Mouse (Mus musculus) neural tube, embryonic 12.5 days (tissue): ENCODE data around the gene Sept3. TPM values are rescaled to one million over a fixed set of nuclear protein-coding genes. Genes with fewer than 3 reads are reported as not detected.

ENCODE experiments used
- ATAC-seq: fragments of 200-750 bp; cut with Nextera tagmentation; 2 replicates; pipeline ENCODE4 v1.8.0; 2017; ENCODE audit warnings: low read depth, mild to moderate bottlenecking, moderate TSS enrichment, moderate library complexity; ENCODE audit not compliant: low FRiP score
- H3K27ac ChIP-seq: fragments of 300-500 bp; sonication (generic); 2 replicates; pipeline ENCODE4 v1.5.1; 2016
- H3K27me3 ChIP-seq: fragments of 300-500 bp; sonication (generic); replicated peaks from 2 replicates; pipeline ENCODE4 v1.6.1; 2016; ENCODE audit warnings: mild to moderate bottlenecking
- H3K36me3 ChIP-seq: fragments of 300-500 bp; sonication (generic); 2 replicates; pipeline ENCODE4 v1.6.1; 2016; ENCODE audit warnings: mild to moderate bottlenecking
- H3K4me1 ChIP-seq: fragments of 300-500 bp; sonication (generic); 2 replicates; pipeline ENCODE4 v1.6.1; 2016
- H3K4me2 ChIP-seq: fragments of 300-500 bp; sonication (generic); replicated peaks from 2 replicates; pipeline ENCODE4 v1.6.1; 2016; ENCODE audit warnings: mild to moderate bottlenecking
- H3K4me3 ChIP-seq: fragments of 300-500 bp; sonication (generic); 2 replicates; pipeline ENCODE4 v1.5.1; 2016
- H3K9ac ChIP-seq: fragments of 300-500 bp; sonication (generic); 2 replicates; pipeline ENCODE4 v1.6.1; 2016; ENCODE audit warnings: mild to moderate bottlenecking
- H3K9me3 ChIP-seq: fragments of 300-500 bp; sonication (generic); 2 replicates; pipeline ENCODE4 v1.6.1; 2016; ENCODE audit warnings: mild to moderate bottlenecking
- WGBS: fragments of 180-500 bp; shearing (Covaris S2); methylation state at CpG from one replicate; pipeline ENCODE4 v1.1.7; 2016; 5-methylcytosine and 5-hydroxymethylcytosine counted together
- polyA plus RNA-seq: library from polyadenylated mRNA; unstranded; fragments of >200 nt; fragmentation: Nextera tagmentation; extraction: Ambion mirVana; gene quantifications from 2 replicates; pipeline ENCODE4 v1.2.1, GENCODE M21; 2016

Gene Sept3
- polyA plus RNA-seq, 1 experiment from 2014 or later, result 268 TPM

DNA sequence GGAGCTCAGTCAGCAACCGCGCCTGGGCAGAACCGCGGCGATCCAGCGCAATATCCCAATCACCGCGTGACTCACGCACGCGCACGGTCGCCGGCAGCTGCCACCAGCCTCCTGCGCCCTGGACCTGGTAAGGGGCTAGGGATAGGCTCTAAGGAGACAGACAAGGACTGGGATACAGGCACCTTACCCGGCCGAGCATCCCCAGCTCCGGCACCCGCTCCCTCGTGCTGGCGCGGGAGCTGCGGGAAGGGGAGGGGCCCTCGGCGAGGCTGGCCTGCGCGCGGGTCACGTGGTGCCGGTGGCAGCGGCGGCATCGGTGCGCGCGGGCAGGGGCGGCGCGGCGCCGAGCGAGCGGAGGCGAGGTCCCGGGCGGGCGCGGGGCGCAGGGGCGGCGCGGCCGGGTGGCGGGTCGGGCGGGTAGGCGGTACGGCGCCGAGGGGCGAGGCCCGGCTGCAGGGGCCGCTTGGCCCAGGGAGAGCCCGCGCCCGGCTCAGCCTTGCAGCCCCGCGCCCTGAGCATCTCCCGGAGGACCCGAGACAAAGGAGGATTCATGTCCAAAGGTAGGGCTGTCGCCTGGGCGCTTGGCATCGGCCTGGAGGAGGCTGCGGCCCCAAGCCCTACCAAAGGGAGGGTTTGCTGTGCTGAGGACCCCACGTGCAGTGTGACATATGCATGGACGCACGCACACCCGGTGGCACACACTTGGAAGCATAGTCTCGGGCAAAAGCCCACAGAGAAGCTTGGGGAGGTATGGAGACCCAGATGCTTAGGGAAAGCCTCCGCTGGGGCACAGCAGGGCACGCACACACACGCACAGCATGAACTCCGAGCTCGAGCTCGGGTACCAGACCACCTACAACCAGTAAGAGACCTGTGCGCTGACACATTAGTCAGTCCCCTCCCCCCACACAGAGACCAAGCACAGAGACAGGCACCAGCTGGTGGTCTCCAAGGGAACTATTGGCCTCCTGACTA, 521 bp downstream of the Sept3 start:
- Histone ChIP-seq H3K9me3 (no peaks in the 10 kb centered on the region), H3K27ac (peak overlapping the region; percentile 94), H3K9ac (peak overlapping the region; percentile 92), H3K4me3 (peak overlapping the region; percentile 76), H3K27me3 (peaks cover 21% of the 10 kb centered on the region), H3K4me2 (peak overlapping the region; percentile 76), H3K4me1 (peaks cover 38% of the 10 kb centered on the region), H3K36me3 (peaks cover 22% of the 10 kb centered on the region)
- under 1% methylated on average over 85 of the region's 86 CpGs for WGBS
- peak; percentile 84 for ATAC-seq

DNA sequence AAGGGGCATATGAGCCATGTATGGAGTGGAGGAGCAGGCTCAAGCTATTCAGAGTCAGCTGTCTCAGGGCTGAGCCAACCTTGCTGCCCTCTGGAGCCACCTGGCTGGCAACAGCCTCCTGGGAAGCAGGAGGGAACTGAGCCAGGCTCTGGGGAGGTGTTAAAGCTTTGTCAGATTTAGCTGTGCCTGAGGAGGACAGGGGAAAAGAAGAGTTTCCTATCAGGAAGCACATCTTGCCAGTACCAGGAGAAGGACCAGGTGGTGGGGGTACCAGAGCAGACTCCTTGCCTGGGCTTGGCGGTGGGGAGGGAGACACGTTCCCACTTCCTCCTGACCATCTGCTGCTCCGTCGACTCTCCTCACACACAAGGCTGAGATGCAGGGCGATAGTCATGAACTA, 2.9 kb downstream of the Sept3 start:
- peak overlapping the region; percentile 76 for H3K4me2 ChIP-seq
- H3K27ac ChIP-seq, result no peak overlapping the region
- peaks cover 14% of the 10 kb centered on the region for H3K27me3 ChIP-seq
- H3K36me3 ChIP-seq, result peaks cover 42% of the 10 kb centered on the region
- peaks cover 38% of the 10 kb centered on the region for H3K4me1 ChIP-seq
- H3K9ac ChIP-seq, result 0 out of 2 replicates have a peak overlapping the region, but pooled peaks have one; percentile 3
- 82% methylated on average over 5 of the region's 5 CpGs for WGBS
- no peaks in the 10 kb centered on the region for H3K9me3 ChIP-seq
- no peak overlapping the region for H3K4me3 ChIP-seq
- ATAC-seq, result no peak

DNA sequence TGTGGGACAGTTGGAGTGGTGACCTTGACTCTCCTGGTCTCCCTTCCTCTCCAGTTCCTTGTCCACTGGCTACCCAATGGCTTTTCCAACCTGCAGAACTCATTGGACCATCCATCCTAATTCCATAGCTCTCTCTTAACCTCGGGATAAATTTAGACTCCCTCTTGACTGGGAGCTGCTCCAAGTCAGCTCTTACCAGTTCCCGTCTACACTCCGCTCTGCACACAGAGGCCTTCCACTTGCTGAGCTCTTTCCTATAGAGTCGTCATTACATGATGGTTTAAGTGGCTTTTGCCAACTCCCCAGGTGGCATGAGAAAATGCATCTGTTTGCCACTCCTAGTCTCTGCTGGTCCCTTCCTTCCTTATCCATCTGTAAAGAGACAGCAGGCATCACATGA, 5.9 kb downstream of the Sept3 start:
- no peak overlapping the region for H3K9ac ChIP-seq
- no peak overlapping the region for H3K27ac ChIP-seq
- no peak for ATAC-seq
- peaks cover 27% of the 10 kb centered on the region for H3K4me1 ChIP-seq
- no peaks in the 10 kb centered on the region for H3K27me3 ChIP-seq
- H3K36me3 ChIP-seq, result peaks cover 72% of the 10 kb centered on the region
- 87% methylated on average over 4 of the region's 4 CpGs for WGBS
- no peak overlapping the region for H3K4me3 ChIP-seq
- H3K4me2 ChIP-seq, result no peak overlapping the region
- no peaks in the 10 kb centered on the region for H3K9me3 ChIP-seq

DNA sequence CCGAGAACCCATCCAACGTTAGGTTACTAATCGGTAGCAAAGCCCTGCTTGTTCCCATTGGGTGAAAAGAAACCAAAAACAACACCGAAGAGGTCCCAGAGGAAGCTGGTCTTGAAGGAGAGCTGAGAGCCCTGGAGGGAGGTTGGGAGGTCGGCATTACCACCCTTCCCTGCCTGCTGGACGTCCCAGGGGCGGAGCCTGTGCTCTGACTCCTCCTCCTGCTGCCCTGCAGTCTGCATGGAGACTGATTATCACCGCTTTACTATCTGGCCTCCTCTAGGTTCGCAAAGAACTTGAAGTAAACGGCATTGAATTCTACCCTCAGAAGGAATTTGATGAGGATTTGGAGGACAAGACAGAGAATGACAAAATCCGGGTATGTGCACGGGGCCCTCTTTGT, 11.5 kb downstream of the Sept3 start:
- H3K9me3 ChIP-seq, result no peaks in the 10 kb centered on the region
- H3K27ac ChIP-seq, result no peak overlapping the region
- no peaks in the 10 kb centered on the region for H3K27me3 ChIP-seq
- no peak overlapping the region for H3K4me3 ChIP-seq
- no peak overlapping the region for H3K4me2 ChIP-seq
- no peak overlapping the region for H3K9ac ChIP-seq
- peaks cover 92% of the 10 kb centered on the region for H3K36me3 ChIP-seq
- 66% methylated on average over 12 of the region's 12 CpGs for WGBS
- no peaks in the 10 kb centered on the region for H3K4me1 ChIP-seq
- no peak for ATAC-seq

DNA sequence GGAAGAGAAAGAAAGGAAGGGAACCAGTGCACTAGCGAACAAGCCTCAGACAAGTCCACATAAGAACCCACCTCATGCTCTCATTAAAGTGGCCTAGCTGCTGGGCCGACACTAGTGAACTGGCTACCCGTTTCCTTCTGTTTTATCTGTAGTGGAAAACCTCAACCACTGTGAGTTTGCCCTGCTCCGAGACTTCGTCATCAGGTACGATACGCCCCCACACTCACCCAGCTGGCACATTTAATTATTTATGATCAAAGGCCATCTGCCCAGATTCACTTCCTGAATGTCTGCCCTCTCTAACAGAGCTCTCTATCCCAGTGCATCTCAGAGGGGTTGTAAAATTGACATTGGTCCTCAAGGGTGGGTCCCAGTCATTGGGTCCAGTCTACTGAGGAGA, 15.6 kb downstream of the Sept3 start:
- ATAC-seq, result no peak
- Histone ChIP-seq H3K36me3 (peaks cover 65% of the 10 kb centered on the region), H3K4me1 (peaks cover 19% of the 10 kb centered on the region), H3K27me3 (no peaks in the 10 kb centered on the region), H3K27ac (no peak overlapping the region), H3K9ac (no peak overlapping the region), H3K4me2 (no peak overlapping the region), H3K9me3 (no peaks in the 10 kb centered on the region), H3K4me3 (no peak overlapping the region)
- WGBS, result 81% methylated on average over 7 of the region's 7 CpGs

DNA sequence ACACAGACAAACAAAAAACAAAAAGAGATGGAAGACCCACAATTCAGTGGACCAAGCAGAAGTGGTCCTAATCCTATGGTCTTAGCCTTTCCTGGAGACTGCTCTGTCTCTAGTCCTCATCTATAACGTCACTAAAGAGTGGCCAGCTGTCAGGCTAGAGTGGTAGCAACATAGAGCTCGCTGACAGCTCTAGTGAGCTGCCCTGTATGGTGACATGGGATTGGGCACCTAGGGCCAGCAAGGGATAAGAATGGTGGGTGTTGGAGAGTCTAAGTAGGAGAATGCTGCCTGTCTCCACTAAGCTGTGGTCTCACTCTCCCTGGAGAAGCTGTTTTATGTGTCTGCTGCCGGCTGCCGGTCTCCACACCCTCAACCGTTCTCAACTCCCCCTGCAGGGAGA, 18.2 kb downstream of the Sept3 start:
- no peak overlapping the region for H3K9ac ChIP-seq
- 12% methylated on average over 5 of the region's 5 CpGs for WGBS
- no peaks in the 10 kb centered on the region for H3K9me3 ChIP-seq
- H3K27me3 ChIP-seq, result no peaks in the 10 kb centered on the region
- peak overlapping the region; percentile 42 for H3K4me2 ChIP-seq
- no peak overlapping the region for H3K4me3 ChIP-seq
- peak overlapping the region; percentile 46 for H3K27ac ChIP-seq
- peak; percentile 30; the same call in 1 of the 2 replicates for ATAC-seq
- peaks cover 41% of the 10 kb centered on the region for H3K36me3 ChIP-seq
- peaks cover 19% of the 10 kb centered on the region for H3K4me1 ChIP-seq

DNA sequence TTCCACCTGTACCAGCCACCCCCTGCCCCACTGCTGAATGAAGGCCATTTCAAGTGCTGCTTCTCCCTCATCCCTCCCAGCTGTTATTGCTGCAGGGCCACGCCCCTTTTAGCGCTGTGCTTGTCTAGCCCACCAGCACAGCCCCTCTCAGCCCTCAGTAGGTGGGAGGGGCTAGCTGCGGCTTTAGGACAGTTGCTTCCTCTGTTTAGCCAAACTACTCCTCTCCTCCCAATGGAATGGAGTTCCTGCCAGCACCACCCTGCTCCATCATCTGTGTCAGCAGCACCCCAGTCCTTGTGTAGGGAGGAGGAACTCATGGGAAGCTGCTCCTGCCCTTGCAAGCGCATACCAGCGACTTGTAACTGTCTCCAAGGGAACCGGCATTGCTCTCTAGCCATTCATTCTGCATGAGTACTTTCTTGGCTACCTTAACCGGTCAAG, 18.6 kb downstream of the Sept3 start:
- 2% methylated on average over 7 of the region's 7 CpGs for WGBS
- Histone ChIP-seq H3K4me3 (no peak overlapping the region), H3K4me1 (peaks cover 19% of the 10 kb centered on the region), H3K27ac (peak overlapping the region; percentile 46), H3K36me3 (peaks cover 37% of the 10 kb centered on the region), H3K9me3 (no peaks in the 10 kb centered on the region), H3K27me3 (no peaks in the 10 kb centered on the region), H3K9ac (no peak overlapping the region), H3K4me2 (peak overlapping the region; percentile 42)
- ATAC-seq, result peak; percentile 84

DNA sequence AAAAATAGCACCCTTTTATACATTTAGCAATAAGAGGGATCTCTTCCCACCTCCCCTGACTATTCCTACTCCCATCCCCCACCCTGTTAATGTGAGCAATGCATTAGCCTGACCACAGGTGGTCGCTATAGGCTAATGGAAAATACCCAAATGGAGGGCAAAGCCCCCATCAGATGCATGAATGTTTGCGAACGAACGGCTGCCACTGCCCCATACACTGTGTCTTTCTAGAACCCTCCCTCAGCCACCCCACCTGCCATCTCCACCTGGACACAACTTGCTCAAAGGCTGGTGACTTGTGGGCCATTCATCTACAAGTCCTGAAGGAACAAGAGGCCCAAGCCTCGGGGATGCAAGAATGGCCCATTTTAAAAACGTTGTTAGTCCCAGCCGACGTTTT, 19.4 kb downstream of the Sept3 start:
- Histone ChIP-seq H3K36me3 (peaks cover 29% of the 10 kb centered on the region), H3K4me3 (no peak overlapping the region), H3K27me3 (no peaks in the 10 kb centered on the region), H3K4me2 (no peak overlapping the region), H3K9ac (no peak overlapping the region), H3K4me1 (peaks cover 19% of the 10 kb centered on the region), H3K27ac (no peak overlapping the region), H3K9me3 (no peaks in the 10 kb centered on the region)
- 46% methylated on average over 8 of the region's 8 CpGs for WGBS
- peak; percentile 30 for ATAC-seq

DNA sequence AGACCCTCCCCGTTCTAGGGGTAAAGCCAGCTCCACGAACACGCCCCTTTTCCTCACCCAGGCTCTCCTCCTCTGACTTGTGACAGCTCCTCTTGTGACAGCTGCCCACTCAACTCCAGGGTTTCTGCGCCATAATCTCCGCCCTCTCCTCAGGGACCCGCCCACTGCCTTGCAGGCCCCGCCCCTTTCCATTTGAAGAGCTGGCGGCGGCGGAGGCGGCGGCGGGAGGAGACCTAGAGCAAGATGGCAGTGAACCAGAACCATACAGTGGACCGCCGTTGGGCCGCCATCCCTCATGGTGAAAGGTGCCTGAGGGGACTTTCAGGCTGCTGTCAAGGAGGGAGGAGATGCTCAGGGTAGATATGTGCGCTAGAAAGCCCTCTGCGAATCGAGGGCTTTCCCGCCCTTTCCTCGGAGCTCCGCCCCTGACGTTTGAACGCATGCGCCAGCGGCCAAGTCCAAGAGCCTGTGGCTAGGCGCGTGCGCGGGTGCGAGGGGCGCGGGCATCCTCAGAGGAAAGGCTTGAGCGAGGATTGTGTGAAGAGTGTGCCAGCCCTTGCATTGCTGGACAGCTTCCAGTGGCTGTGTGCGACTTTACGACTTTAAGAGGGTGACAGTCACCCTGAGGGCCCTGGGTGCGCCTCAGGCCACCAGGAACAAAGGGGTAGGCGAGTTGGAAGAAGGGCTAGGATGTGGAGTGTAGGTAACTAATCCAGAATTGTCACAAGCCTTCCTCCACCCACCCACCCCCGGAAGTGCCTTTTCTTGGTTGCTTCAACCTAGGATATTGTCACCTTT, 24.3 kb downstream of the Sept3 start, which contains the start of gene Wbp2nl:
Gene Wbp2nl, plus strand, starts transcription at position 191 of the 798 bp plus-strand sequence.
- 0 out of 2 replicates have a peak within 1 kb of the TSS, but pooled peaks have one; percentile 22 for H3K4me2 ChIP-seq
- no peak for ATAC-seq
- H3K27ac ChIP-seq, result no peak within 1 kb of the TSS
- no peak within 1 kb of the TSS for H3K4me3 ChIP-seq
- no peak within 1 kb of the TSS for H3K9ac ChIP-seq
- WGBS, result 58% methylated on average over 39 of the region's 39 CpGs
- H3K36me3 ChIP-seq, result no peaks in the 10 kb centered on the region
- H3K27me3 ChIP-seq, result 0 out of 2 replicates have a peak, but pooled peaks cover 3% of the 10 kb centered on the region
- H3K4me1 ChIP-seq, result peaks cover 2% of the 10 kb centered on the region
- no peaks in the 10 kb centered on the region for H3K9me3 ChIP-seq

DNA sequence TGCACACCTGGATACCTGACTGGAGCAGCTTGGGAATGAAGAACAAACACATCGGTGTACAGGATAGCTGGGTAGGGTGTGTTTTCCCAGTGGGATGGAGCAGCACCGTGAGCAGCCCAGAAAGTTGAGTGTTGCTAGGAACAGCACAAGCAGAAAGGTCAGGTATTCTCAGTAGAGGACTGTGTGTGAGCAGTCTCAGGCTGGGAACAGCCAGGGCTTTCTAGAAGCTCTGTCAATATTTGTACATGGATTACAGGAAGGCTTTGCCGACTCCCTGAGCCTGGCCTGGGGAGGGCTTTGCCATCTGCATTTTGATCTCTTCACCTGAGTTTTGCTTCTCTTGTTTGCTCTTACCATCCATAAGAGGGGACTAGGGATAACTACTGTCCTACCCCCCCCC, 32.4 kb downstream of the Sept3 start:
- WGBS, result 85% methylated on average over 3 of the region's 3 CpGs
- H3K4me2 ChIP-seq, result no peak overlapping the region
- no peak overlapping the region for H3K9ac ChIP-seq
- H3K27me3 ChIP-seq, result no peaks in the 10 kb centered on the region
- no peaks in the 10 kb centered on the region for H3K9me3 ChIP-seq
- no peak overlapping the region for H3K4me3 ChIP-seq
- no peaks in the 10 kb centered on the region for H3K36me3 ChIP-seq
- no peaks in the 10 kb centered on the region for H3K4me1 ChIP-seq
- H3K27ac ChIP-seq, result no peak overlapping the region
- ATAC-seq, result no peak

DNA sequence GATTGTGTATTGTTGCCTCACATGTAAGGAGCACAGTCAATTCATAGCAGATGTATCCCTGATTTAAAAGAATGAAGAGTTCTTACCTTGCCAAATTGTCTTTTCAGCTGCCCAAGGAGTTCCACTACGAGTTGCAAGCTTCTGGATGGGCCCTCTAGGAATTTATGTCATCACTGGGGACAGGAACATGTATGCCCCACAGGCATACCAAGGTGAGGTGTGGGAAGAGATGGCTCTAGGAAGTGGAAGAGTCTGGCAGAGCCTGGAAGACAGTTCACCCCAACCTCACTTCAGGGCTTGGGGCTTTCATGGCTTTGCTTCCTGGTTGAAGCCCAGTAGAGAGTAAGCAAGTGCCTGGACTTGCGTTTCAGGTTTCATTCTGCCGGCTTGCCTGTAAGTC, 33.7 kb downstream of the Sept3 start:
- no peaks in the 10 kb centered on the region for H3K4me1 ChIP-seq
- H3K9ac ChIP-seq, result no peak overlapping the region
- H3K36me3 ChIP-seq, result no peaks in the 10 kb centered on the region
- no peak overlapping the region for H3K27ac ChIP-seq
- no peak overlapping the region for H3K4me2 ChIP-seq
- no peak overlapping the region for H3K4me3 ChIP-seq
- H3K27me3 ChIP-seq, result no peaks in the 10 kb centered on the region
- 82% methylated on average over 3 of the region's 3 CpGs for WGBS
- ATAC-seq, result no peak
- no peaks in the 10 kb centered on the region for H3K9me3 ChIP-seq

DNA sequence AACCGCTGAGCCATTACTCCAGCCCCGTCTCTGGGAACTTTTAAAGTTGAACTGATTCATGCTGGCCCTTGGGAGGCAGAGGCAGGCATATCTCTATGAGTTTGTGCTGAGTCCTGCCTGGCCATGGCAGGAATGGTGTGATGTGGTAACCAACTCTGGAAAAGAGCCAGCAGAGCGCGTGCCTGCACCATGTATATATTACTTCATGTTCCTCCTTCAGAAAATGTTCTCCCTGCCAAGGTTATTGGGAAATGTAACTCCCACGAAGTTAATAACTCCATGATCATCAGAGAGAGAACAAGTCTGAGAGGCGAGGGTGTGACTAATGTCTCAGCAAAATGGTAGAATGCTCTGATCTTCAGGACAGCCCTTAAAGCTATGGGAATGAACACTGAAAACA, 43.1 kb downstream of the Sept3 start:
- no peak overlapping the region for H3K9ac ChIP-seq
- 88% methylated on average over 6 of the region's 6 CpGs for WGBS
- H3K9me3 ChIP-seq, result no peaks in the 10 kb centered on the region
- no peaks in the 10 kb centered on the region for H3K36me3 ChIP-seq
- no peaks in the 10 kb centered on the region for H3K27me3 ChIP-seq
- no peak overlapping the region for H3K4me3 ChIP-seq
- no peak for ATAC-seq
- no peak overlapping the region for H3K4me2 ChIP-seq
- no peaks in the 10 kb centered on the region for H3K4me1 ChIP-seq
- no peak overlapping the region for H3K27ac ChIP-seq
